Mouse (Mus musculus) midbrain, embryonic 14.5 days (tissue): ENCODE measurements around the gene Slc22a1. TPM values are rescaled to one million over a fixed set of nuclear protein-coding genes. Genes with fewer than 3 reads are reported as not detected.

Source experiments
- ATAC-seq: fragments of 200-750 bp; cut with Nextera tagmentation; 2 replicates; pipeline ENCODE4 v1.8.0; 2017; ENCODE audit warnings: moderate number of reproducible peaks, moderate library complexity; ENCODE audit not compliant: low FRiP score, low TSS enrichment
- DNase-seq: peaks from one replicate; pipeline ENCODE4 v3.0.0-alpha.2; 2015
- H3K27ac ChIP-seq: fragments of 300-500 bp; sonication (generic); replicated peaks from 2 replicates; pipeline ENCODE4 v1.5.1; 2014; ENCODE audit warnings: mild to moderate bottlenecking, low read depth, low read length, moderate library complexity
- H3K27me3 ChIP-seq: fragments of 300-500 bp; sonication (generic); 2 replicates; pipeline ENCODE4 v1.6.1; 2014; ENCODE audit warnings: low read length, control low read depth, mixed read lengths; ENCODE audit not compliant: control insufficient read depth, insufficient read depth
- H3K36me3 ChIP-seq: fragments of 300-500 bp; sonication (generic); 2 replicates; pipeline ENCODE4 v1.6.1; 2014; ENCODE audit warnings: low read length, control low read depth; ENCODE audit not compliant: control insufficient read depth, insufficient read depth
- H3K4me1 ChIP-seq: fragments of 300-500 bp; sonication (generic); 2 replicates; pipeline ENCODE4 v1.6.1; 2014; ENCODE audit warnings: mild to moderate bottlenecking, antibody characterized with exemption, low read length, control low read depth; ENCODE audit not compliant: control insufficient read depth, insufficient read depth
- H3K4me2 ChIP-seq: fragments of 300-500 bp; sonication (generic); 2 replicates; pipeline ENCODE4 v1.6.1; 2014; ENCODE audit warnings: mild to moderate bottlenecking, low read length, moderate library complexity
- H3K4me3 ChIP-seq: fragments of 300-500 bp; sonication (generic); replicated peaks from 2 replicates; pipeline ENCODE4 v1.5.1; 2014; ENCODE audit warnings: low read depth, low read length
- H3K9ac ChIP-seq: fragments of 300-500 bp; sonication (generic); replicated peaks from 2 replicates; pipeline ENCODE4 v1.6.1; 2014; ENCODE audit warnings: mild to moderate bottlenecking, low read length, moderate library complexity
- H3K9me3 ChIP-seq: fragments of 300-500 bp; sonication (generic); 2 replicates; pipeline ENCODE4 v1.6.1; 2016; ENCODE audit warnings: low read length, control low read depth, mixed read lengths; ENCODE audit not compliant: control insufficient read depth
- WGBS: fragments of 180-500 bp; shearing (Covaris S2); extraction: QIAGEN DNeasy Blood & Tissue Kit; methylation state at CpG from one replicate; pipeline ENCODE4 v1.1.7; 2014; 5-methylcytosine and 5-hydroxymethylcytosine counted together
- polyA plus RNA-seq: library from polyadenylated mRNA; unstranded; fragments of >200 nt; fragmentation: Nextera tagmentation; extraction: Ambion mirVana; gene quantifications from 2 replicates; pipeline ENCODE4 v1.2.1, GENCODE M21; 2014

The Slc22a1 gene
- polyA plus RNA-seq, 1 experiment from 2014 or later: not detected

GRCm38 (mm10) chr17:12658784-12659183, 16.8 kb downstream of the Slc22a1 start:
- Histone ChIP-seq H3K27me3 (no peaks in the 10 kb centered on the region), H3K9ac (no peak overlapping the region), H3K27ac (no peak overlapping the region), H3K4me1 (no peaks in the 10 kb centered on the region), H3K4me3 (no peak overlapping the region), H3K36me3 (no peaks in the 10 kb centered on the region), H3K4me2 (no peak overlapping the region), H3K9me3 (no peaks in the 10 kb centered on the region)
- no peak for ATAC-seq
- 84% methylated on average over 7 of the region's 7 CpGs for WGBS
- DNase-seq: no peak

GRCm38 (mm10) chr17:12655826-12656225, 19.8 kb downstream of the Slc22a1 start:
- 87% methylated on average over 7 of the region's 7 CpGs for WGBS
- ATAC-seq (no peak), DNase-seq (no peak)
- Histone ChIP-seq H3K4me2 (no peak overlapping the region), H3K9ac (no peak overlapping the region), H3K4me3 (no peak overlapping the region), H3K27me3 (no peaks in the 10 kb centered on the region), H3K9me3 (no peaks in the 10 kb centered on the region), H3K36me3 (no peaks in the 10 kb centered on the region), H3K27ac (no peak overlapping the region), H3K4me1 (no peaks in the 10 kb centered on the region)

- no peaks in the 10 kb centered on the region for H3K4me1 ChIP-seq
- H3K36me3 ChIP-seq: no peaks in the 10 kb centered on the region
- H3K9me3 ChIP-seq: no peaks in the 10 kb centered on the region
- DNase-seq (no peak), ATAC-seq (no peak)
- H3K9ac ChIP-seq: no peak overlapping the region
- WGBS: 64% methylated on average over 3 of the region's 3 CpGs
- no peak overlapping the region for H3K4me3 ChIP-seq
- H3K27ac ChIP-seq: no peak overlapping the region
- H3K27me3 ChIP-seq: no peaks in the 10 kb centered on the region
- H3K4me2 ChIP-seq: no peak overlapping the region
These were observed 21.6 kb downstream of the Slc22a1 start for GRCm38 (mm10) chr17:12654061-12654460.

- ATAC-seq (no peak), DNase-seq (no peak)
- H3K27ac ChIP-seq: no peak overlapping the region
- no peak overlapping the region for H3K4me3 ChIP-seq
- H3K4me1 ChIP-seq: no peaks in the 10 kb centered on the region
- H3K4me2 ChIP-seq: no peak overlapping the region
- H3K9ac ChIP-seq: no peak overlapping the region
- WGBS: 90% methylated on average over 11 of the region's 11 CpGs
- no peaks in the 10 kb centered on the region for H3K9me3 ChIP-seq
- no peaks in the 10 kb centered on the region for H3K27me3 ChIP-seq
- H3K36me3 ChIP-seq: no peaks in the 10 kb centered on the region
These were observed 23.0 kb downstream of the Slc22a1 start for GRCm38 (mm10) chr17:12652604-12653003.

GRCm38 (mm10) chr17:12645461-12645860, 30.2 kb downstream of the Slc22a1 start:
- H3K36me3 ChIP-seq: no peaks in the 10 kb centered on the region
- DNase-seq (no peak), ATAC-seq (no peak)
- no peaks in the 10 kb centered on the region for H3K9me3 ChIP-seq
- 86% methylated on average over 5 of the region's 5 CpGs for WGBS
- H3K4me1 ChIP-seq: no peaks in the 10 kb centered on the region
- H3K9ac ChIP-seq: no peak overlapping the region
- no peaks in the 10 kb centered on the region for H3K27me3 ChIP-seq
- no peak overlapping the region for H3K4me3 ChIP-seq
- no peak overlapping the region for H3K4me2 ChIP-seq
- H3K27ac ChIP-seq: no peak overlapping the region

- WGBS: 81% methylated on average over 4 of the region's 4 CpGs
- no peaks in the 10 kb centered on the region for H3K9me3 ChIP-seq
- ATAC-seq (no peak), DNase-seq (no peak)
- no peak overlapping the region for H3K27ac ChIP-seq
- H3K4me3 ChIP-seq: no peak overlapping the region
- H3K27me3 ChIP-seq: no peaks in the 10 kb centered on the region
- H3K4me2 ChIP-seq: no peak overlapping the region
- H3K9ac ChIP-seq: no peak overlapping the region
- no peaks in the 10 kb centered on the region for H3K4me1 ChIP-seq
- no peaks in the 10 kb centered on the region for H3K36me3 ChIP-seq
These were observed 34.5 kb downstream of the Slc22a1 start for GRCm38 (mm10) chr17:12641087-12641486.

- Histone ChIP-seq H3K9me3 (no peaks in the 10 kb centered on the region), H3K9ac (no peak overlapping the region), H3K27ac (no peak overlapping the region), H3K4me2 (no peak overlapping the region), H3K4me1 (no peaks in the 10 kb centered on the region), H3K4me3 (no peak overlapping the region), H3K36me3 (no peaks in the 10 kb centered on the region), H3K27me3 (no peaks in the 10 kb centered on the region)
- 97% methylated on average over 3 of the region's 3 CpGs for WGBS
- DNase-seq (no peak), ATAC-seq (no peak)
These were observed 36.0 kb downstream of the Slc22a1 start for GRCm38 (mm10) chr17:12639585-12639984.

GRCm38 (mm10) chr17:12634814-12635213, 40.8 kb downstream of the Slc22a1 start:
- no peak for DNase-seq
- Histone ChIP-seq H3K9ac (no peak overlapping the region), H3K27me3 (no peaks in the 10 kb centered on the region), H3K9me3 (no peaks in the 10 kb centered on the region), H3K27ac (no peak overlapping the region), H3K4me1 (no peaks in the 10 kb centered on the region), H3K36me3 (no peaks in the 10 kb centered on the region), H3K4me2 (no peak overlapping the region), H3K4me3 (no peak overlapping the region)
- ATAC-seq: no peak
- 66% methylated on average over 4 of the region's 4 CpGs for WGBS

GRCm38 (mm10) chr17:12631771-12632600, 43.6 kb downstream of the Slc22a1 start:
- 54% methylated on average over 7 of the region's 7 CpGs for WGBS
- no peaks in the 10 kb centered on the region for H3K27me3 ChIP-seq
- DNase-seq (peak; percentile 9), ATAC-seq (no peak)
- H3K9me3 ChIP-seq: no peaks in the 10 kb centered on the region
- H3K9ac ChIP-seq: no peak overlapping the region
- H3K4me2 ChIP-seq: no peak overlapping the region
- no peak overlapping the region for H3K4me3 ChIP-seq
- H3K4me1 ChIP-seq: no peaks in the 10 kb centered on the region
- H3K36me3 ChIP-seq: no peaks in the 10 kb centered on the region
- H3K27ac ChIP-seq: no peak overlapping the region
